Mouse (Mus musculus): ENCODE data around the gene Zkscan16. TPM values are rescaled to one million over a fixed set of nuclear protein-coding genes. Genes with fewer than 3 reads are reported as not detected.

Gene Zkscan16
- not detected for polyA plus RNA-seq (2017; shearing (Covaris generic))

DNA sequence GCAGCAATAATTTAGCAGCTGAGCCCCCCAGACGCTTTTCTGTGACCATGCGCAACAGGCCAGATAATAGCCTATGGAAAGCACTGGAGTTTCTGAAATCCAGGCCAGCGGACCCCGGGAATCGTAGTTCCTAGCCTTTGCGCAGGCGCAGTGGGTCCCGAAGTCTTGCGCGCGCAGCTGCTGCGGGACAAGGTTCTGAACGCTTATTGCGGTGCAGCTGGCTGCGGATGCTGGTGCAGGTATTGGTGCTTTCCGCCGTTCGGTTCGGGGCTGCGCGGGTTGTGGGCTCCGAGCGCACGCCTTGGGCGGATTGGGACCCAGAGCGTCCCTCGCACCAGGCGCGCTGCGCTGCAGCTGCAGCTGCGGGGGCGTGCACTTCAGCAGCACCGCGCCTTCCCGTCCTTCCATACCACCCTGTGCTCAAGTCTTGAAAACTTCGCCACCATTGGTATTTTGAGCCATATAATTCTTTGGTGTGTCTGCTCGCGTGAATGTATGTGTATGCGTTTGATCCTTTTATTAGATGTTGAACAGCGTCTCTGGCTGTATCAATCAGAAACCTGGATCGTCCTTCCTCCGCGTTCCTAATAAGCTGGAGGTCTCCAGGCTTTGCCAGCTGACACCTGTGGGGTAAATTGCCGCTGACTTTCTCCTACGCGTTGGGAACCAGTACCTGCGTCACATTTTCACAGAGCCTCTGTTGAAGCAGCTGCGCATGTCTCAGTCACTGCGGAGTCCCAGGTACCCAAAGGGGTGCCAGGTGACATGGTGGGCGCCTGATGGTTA, at the start of gene Zkscan16:
Gene Zkscan16, plus strand, starts transcription at position 209 of the 786 bp plus-strand sequence.

DNA sequence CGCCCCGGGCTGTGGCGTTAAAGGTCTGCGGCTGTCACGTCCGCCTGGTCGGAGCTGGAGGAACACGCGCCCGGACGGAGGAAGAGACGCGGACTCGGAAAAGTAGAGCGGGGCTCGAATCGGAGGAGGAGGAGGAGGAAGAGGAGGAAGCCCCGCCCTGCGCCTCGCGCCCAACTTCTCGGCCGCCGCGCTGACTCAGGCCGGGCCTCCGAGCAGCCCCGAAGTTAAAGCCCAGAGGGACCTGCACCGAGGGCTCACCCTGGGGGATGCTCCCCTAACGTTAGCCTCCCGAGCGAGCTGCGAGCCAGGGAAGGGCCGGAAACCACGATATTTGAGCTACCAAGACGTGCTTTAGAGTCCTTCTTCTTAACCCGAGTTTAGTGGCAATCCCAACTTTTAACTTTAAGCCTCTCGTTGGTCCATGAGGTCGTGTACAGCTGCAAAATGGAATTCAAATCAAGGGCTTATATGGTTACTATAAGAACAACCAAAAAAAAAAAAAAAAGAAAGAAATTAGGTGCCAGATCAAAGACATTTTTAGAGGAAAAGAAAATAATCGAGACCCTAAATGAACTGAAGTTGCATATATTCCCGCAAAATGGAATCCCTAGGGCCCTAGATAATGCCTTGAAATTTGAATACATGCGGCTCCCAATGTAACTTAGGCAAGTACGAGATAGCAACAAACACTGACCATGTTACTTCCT, 30.6 kb upstream of the Zkscan16 start, which contains the start of gene Ecpas:
Gene Ecpas, minus strand, starts transcription at position 121 of the 707 bp plus-strand sequence.

DNA sequence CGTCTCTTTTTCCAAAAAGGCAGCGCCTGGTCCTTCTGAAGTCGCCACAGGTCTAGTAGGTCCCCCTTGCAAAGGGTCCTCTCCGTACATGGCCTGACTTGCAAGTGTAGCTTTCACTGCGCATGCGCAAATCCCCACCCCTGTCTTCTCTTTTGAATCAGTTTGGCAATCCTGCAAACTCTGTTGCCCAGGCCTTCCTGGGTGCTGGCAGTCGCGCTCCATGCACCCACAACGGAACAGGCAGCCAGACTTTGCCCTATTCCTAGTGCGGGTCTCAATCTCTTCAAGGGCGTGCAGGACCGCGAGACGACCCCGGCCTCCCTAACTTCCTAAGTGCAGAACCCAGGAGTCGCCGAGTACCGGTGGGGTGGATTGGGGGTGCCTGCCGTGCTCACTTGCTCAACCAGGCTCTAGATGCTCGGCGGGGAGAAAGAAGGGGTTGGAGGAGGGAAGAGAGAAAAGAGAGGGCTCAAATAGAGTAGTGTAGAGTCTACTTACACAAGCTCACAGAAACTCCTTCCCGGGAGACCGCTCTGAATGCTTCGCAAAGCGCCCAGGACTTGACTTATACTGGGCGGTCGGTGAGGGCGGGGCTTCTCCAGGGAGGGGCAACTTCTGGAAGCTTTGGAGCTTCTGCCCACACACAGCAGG, 43.2 kb downstream of the Zkscan16 start, which contains the start of gene Ptgr1:
Gene Ptgr1, minus strand, starts transcription at position 580 of the 651 bp plus-strand sequence.

DNA sequence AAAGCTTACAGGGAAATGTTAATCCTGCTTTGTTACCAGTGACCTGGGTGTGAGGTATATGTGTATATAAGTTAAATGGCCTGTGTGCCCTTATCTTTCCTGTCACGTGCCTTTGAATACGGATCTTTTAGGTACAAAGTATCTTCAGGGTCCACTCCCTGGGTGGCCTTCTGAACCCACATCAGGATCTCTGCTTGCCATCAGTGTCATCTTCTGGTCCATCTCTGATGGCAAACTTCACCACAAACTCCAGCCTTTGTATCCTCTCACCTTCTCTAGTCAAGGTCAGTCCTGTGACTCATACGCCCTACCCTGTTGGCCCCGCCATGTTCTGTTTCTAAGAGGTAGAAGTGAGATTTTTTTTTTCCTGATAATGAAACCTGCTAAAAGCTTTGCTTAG, 51.3 kb downstream of the Zkscan16 start, which contains the start of gene Dnajc25:
Gene Dnajc25, plus strand, starts transcription at position 301 of the 400 bp plus-strand sequence.

DNA sequence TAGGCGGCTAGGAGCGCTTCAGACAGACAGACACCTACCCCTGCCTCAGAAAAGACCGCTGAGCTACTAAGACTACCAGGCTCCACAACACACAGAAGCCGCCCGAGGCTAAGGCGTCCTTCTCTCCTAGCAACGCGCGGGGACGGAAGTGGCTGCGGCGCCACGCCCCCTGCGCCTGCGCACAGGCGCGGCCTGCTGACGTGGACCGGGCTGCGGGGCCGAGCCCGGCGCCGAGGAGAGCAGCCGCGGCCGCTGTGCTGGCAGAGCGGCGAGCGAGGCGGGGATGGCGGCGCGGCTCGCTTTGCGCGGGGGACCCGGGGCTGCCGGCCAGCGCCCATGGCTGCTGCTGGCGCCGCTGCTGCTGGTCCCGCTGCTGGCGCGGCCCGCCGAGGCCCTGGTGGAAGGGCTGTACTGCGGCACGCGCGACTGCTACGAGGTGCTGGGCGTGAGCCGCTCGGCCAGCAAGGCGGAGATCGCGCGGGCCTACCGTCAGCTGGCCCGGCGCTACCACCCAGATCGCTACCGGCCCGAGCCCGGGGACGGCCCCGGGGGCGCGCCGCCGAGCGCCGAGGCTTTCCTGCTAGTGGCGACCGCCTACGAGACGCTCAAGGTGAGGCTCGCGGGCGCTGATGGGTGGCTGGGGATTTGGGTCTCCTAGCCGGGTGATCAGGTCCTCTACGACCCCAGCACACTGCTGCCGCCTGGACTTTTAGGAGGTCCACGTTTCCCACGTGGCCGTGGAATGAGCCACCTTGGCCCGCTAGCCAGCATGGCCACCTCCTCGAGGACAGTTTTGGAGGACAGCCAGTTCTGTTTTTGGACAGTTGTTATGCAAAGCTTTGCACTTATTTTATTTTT, 59.7 kb downstream of the Zkscan16 start, which contains the start of gene Gm20503:
Gene Gm20503, plus strand, starts transcription at position 263 of the 858 bp plus-strand sequence.

Other genes with a start within 250 kb of the Zkscan16 start
- not detected for gene Olfr267, start 155.9 kb upstream of the Zkscan16 start, polyA plus RNA-seq (2017; shearing (Covaris generic))
- gene Ecpas, start 30.9 kb upstream of the Zkscan16 start, polyA plus RNA-seq (2017; shearing (Covaris generic)) = 67.7 TPM
- not detected for gene Ptgr1, start 43.5 kb downstream of the Zkscan16 start, polyA plus RNA-seq (2017; shearing (Covaris generic))
- 4.0 TPM for gene Dnajc25, start 51.4 kb downstream of the Zkscan16 start, polyA plus RNA-seq (2017; shearing (Covaris generic))
- gene Gm20503, start 59.6 kb downstream of the Zkscan16 start, polyA plus RNA-seq (2017; shearing (Covaris generic)) = 2.3 TPM
- gene Gng10, start 91.5 kb downstream of the Zkscan16 start, polyA plus RNA-seq (2017; shearing (Covaris generic)) = 92.9 TPM
- not detected for gene AI481877, start 195.4 kb downstream of the Zkscan16 start, polyA plus RNA-seq (2017; shearing (Covaris generic))
- gene Ugcg, start 245.6 kb downstream of the Zkscan16 start, polyA plus RNA-seq (2017; shearing (Covaris generic)) = 103 TPM

Measured in effector memory CD4-positive, alpha-beta T cell, adult 5 months (primary cell).